Mouse (Mus musculus) hindbrain, embryonic 14.5 days (tissue): Measurements from ENCODE around the gene Lrrc72. TPM values are rescaled to one million over a fixed set of nuclear protein-coding genes. Genes with fewer than 3 reads are reported as not detected.

ENCODE experiments used
- ATAC-seq: fragments of 200-750 bp; cut with Nextera tagmentation; 2 replicates; pipeline ENCODE4 v1.8.0; 2017; ENCODE audit warnings: moderate number of reproducible peaks, mild to moderate bottlenecking, moderate TSS enrichment, moderate library complexity; ENCODE audit not compliant: low FRiP score
- DNase-seq: peaks from one replicate; pipeline ENCODE4 v3.0.0-alpha.2; 2015; ENCODE audit warnings: low spot score
- H3K27ac ChIP-seq: fragments of 300-500 bp; sonication (generic); 2 replicates; pipeline ENCODE4 v1.5.1; 2014; ENCODE audit warnings: mild to moderate bottlenecking, moderate library complexity
- H3K27me3 ChIP-seq: fragments of 300-500 bp; sonication (generic); 2 replicates; pipeline ENCODE4 v1.6.1; 2014; ENCODE audit warnings: mild to moderate bottlenecking, low read length, mixed read lengths; ENCODE audit not compliant: control insufficient read depth, insufficient read depth
- H3K36me3 ChIP-seq: fragments of 300-500 bp; sonication (generic); replicated peaks from 2 replicates; pipeline ENCODE4 v1.6.1; 2014; ENCODE audit not compliant: control insufficient read depth, insufficient read depth
- H3K4me1 ChIP-seq: fragments of 300-500 bp; sonication (generic); replicated peaks from 2 replicates; pipeline ENCODE4 v1.6.1; 2014; ENCODE audit warnings: antibody characterized with exemption, low read length, mixed read lengths; ENCODE audit not compliant: control insufficient read depth, insufficient read depth
- H3K4me2 ChIP-seq: fragments of 300-500 bp; sonication (generic); replicated peaks from 2 replicates; pipeline ENCODE4 v1.6.1; 2014; ENCODE audit warnings: mild to moderate bottlenecking, moderate library complexity
- H3K4me3 ChIP-seq: fragments of 300-500 bp; sonication (generic); replicated peaks from 2 replicates; pipeline ENCODE4 v1.5.1; 2014; ENCODE audit warnings: mild to moderate bottlenecking, low read length
- H3K9ac ChIP-seq: fragments of 300-500 bp; sonication (generic); 2 replicates; pipeline ENCODE4 v1.6.1; 2014
- H3K9me3 ChIP-seq: fragments of 300-500 bp; sonication (generic); 2 replicates; pipeline ENCODE4 v1.6.1; 2016; ENCODE audit warnings: low read length; ENCODE audit not compliant: control insufficient read depth
- WGBS: fragments of 180-500 bp; shearing (Covaris S2); extraction: QIAGEN DNeasy Blood & Tissue Kit; methylation state at CpG from one replicate; pipeline ENCODE4 v1.1.7; 2014; 5-methylcytosine and 5-hydroxymethylcytosine counted together
- polyA plus RNA-seq: library from polyadenylated mRNA; unstranded; fragments of >200 nt; fragmentation: Nextera tagmentation; extraction: Ambion mirVana; gene quantifications from 2 replicates; pipeline ENCODE4 v1.2.1, GENCODE M21; 2014

The Lrrc72 gene
- polyA plus RNA-seq, 1 experiment from 2014 or later = not detected

- Histone ChIP-seq H3K27me3 (no peaks in the 10 kb centered on the region), H3K4me2 (no peak overlapping the region), H3K4me1 (no peaks in the 10 kb centered on the region), H3K27ac (no peak overlapping the region), H3K4me3 (no peak overlapping the region), H3K9ac (no peak overlapping the region), H3K9me3 (no peaks in the 10 kb centered on the region), H3K36me3 (peaks cover 30% of the 10 kb centered on the region)
- DNase-seq (no peak), ATAC-seq (no peak)
- WGBS = 53% methylated on average over 1 of the region's 1 CpGs
These were observed 87.9 kb downstream of the Lrrc72 start for GRCm38 (mm10) chr12:36165299-36165698.

GRCm38 (mm10) chr12:36164126-36164791, 88.9 kb downstream of the Lrrc72 start:
- no peak for ATAC-seq

More at GRCm38 (mm10) chr12:36164126-36164791, 88.9 kb downstream of the Lrrc72 start:
- Histone ChIP-seq H3K4me3 (no peak overlapping the region), H3K4me1 (no peaks in the 10 kb centered on the region; the same call in 1 of the 2 replicates), H3K4me2 (no peak overlapping the region), H3K9ac (no peak overlapping the region), H3K36me3 (peaks cover 25% of the 10 kb centered on the region), H3K9me3 (no peaks in the 10 kb centered on the region), H3K27me3 (no peaks in the 10 kb centered on the region), H3K27ac (no peak overlapping the region)
- 90% methylated on average over 7 of the region's 7 CpGs for WGBS
- no peak for DNase-seq

Other genes with a start within 250 kb of the Lrrc72 start
- gene Tspan13, start 210.9 kb downstream of the Lrrc72 start, polyA plus RNA-seq = 348 and 382 TPM in 2 replicates
- gene Ankmy2, start 96.3 kb downstream of the Lrrc72 start, polyA plus RNA-seq = 78.7 and 88.0 TPM in 2 replicates
- gene Bzw2, start 95.3 kb downstream of the Lrrc72 start, polyA plus RNA-seq = 400 and 402 TPM in 2 replicates
- gene Sostdc1, start 60.7 kb upstream of the Lrrc72 start, polyA plus RNA-seq = 23.7 and 32.2 TPM in 2 replicates
- gene Ispd, start 128.1 kb upstream of the Lrrc72 start, polyA plus RNA-seq = 14.9 and 16.1 TPM in 2 replicates
- gene D630036H23Rik, start 128.8 kb upstream of the Lrrc72 start, polyA plus RNA-seq = 2.7 and 2.8 TPM in 2 replicates